Mouse (Mus musculus) thymus, adult 2 months (tissue): ENCODE data around the gene Nup85. TPM values are rescaled to one million over a fixed set of nuclear protein-coding genes. Genes with fewer than 3 reads are reported as not detected.

Source experiments
- DNase-seq: peaks from one replicate; pipeline ENCODE4 v3.0.0; 2021
- H3K27ac ChIP-seq: fragments of 200-500 bp; 2 replicates; pipeline ENCODE4 v1.5.1; 2012; ENCODE audit warnings: low read length, control low read depth; ENCODE audit not compliant: control insufficient read depth, insufficient read depth
- H3K27me3 ChIP-seq: fragments of 200-500 bp; 2 replicates; pipeline ENCODE4 v1.6.1; 2012; ENCODE audit warnings: mild to moderate bottlenecking, low read length, moderate library complexity, mixed read lengths; ENCODE audit not compliant: control insufficient read depth, insufficient read depth
- H3K36me3 ChIP-seq: fragments of 200-500 bp; 2 replicates; pipeline ENCODE4 v1.6.1; 2012; ENCODE audit warnings: mild to moderate bottlenecking, low read length, moderate library complexity; ENCODE audit not compliant: control insufficient read depth, insufficient read depth
- H3K4me1 ChIP-seq: fragments of 200-500 bp; replicated peaks from 2 replicates; pipeline ENCODE4 v1.6.1; 2012; ENCODE audit warnings: low read length; ENCODE audit not compliant: control insufficient read depth, insufficient read depth
- H3K4me3 ChIP-seq: fragments of 200-500 bp; 2 replicates; pipeline ENCODE4 v1.5.1; 2012; ENCODE audit warnings: mild to moderate bottlenecking, low read length, control low read depth, moderate library complexity; ENCODE audit not compliant: control insufficient read depth, insufficient read depth
- CTCF ChIP-seq: fragments of 200-500 bp; IDR thresholded peaks from 2 replicates; pipeline ENCODE4 v1.5.1; 2012; ENCODE audit warnings: mild to moderate bottlenecking, control low read depth, low read length, moderate library complexity, borderline replicate concordance; ENCODE audit not compliant: control insufficient read depth, poor library complexity, insufficient read depth; ENCODE audit errors: extremely low read depth
- POLR2A ChIP-seq: fragments of 200-500 bp; IDR thresholded peaks from 2 replicates; pipeline ENCODE4 v1.6.1; 2012; ENCODE audit warnings: mild to moderate bottlenecking, low read length, control low read depth, moderate library complexity; ENCODE audit not compliant: control insufficient read depth, poor library complexity, insufficient read depth; ENCODE audit errors: extremely low read depth
- WGBS: fragments of 180-500 bp; shearing (Covaris S2); methylation state at CpG from one replicate; pipeline ENCODE4 v1.1.7; 2018; 5-methylcytosine and 5-hydroxymethylcytosine counted together
- polyA plus RNA-seq: library from polyadenylated mRNA; depleted of rRNA; stranded (reverse); fragments of >200 nt; gene quantifications from 2 replicates; pipeline ENCODE4 v1.2.3, GENCODE M21; 2012

Gene Nup85
- polyA plus RNA-seq, 1 experiment = 136 TPM

GRCm38 (mm10) chr11:115603128-115603475 is 38.9 kb downstream of the Nup85 start:
- peak overlapping the region; percentile 55 for H3K27ac ChIP-seq
- DNase-seq = no peak
- H3K27me3 ChIP-seq = no peaks in the 10 kb centered on the region
- TF ChIP-seq CTCF = no peak
- peak overlapping the region; percentile 62 for H3K4me3 ChIP-seq
- peaks cover 21% of the 10 kb centered on the region for H3K4me1 ChIP-seq
- WGBS = 4% methylated on average over 15 of the region's 15 CpGs
- peaks cover 11% of the 10 kb centered on the region for H3K36me3 ChIP-seq

- Histone ChIP-seq H3K4me1 (peaks cover 21% of the 10 kb centered on the region), H3K27me3 (no peaks in the 10 kb centered on the region), H3K4me3 (peak within 1 kb of the TSS; percentile 62), H3K36me3 (peaks cover 17% of the 10 kb centered on the region), H3K27ac (peak within 1 kb of the TSS; percentile 61)
- TF ChIP-seq POLR2A (peak; percentile 64; the same call in 1 of the 2 replicates), CTCF (peak; percentile 4; the same call in 1 of the 2 replicates)
- peak; percentile 91 for DNase-seq
- WGBS = under 1% methylated on average over 92 of the region's 93 CpGs
Observed at GRCm38 (mm10) chr11:115603476-115604303, 39.5 kb downstream of the Nup85 start, which contains the start of the genes Mrps7 and Gga3. Mrps7 (plus strand) TSS chr11:115603925. Gga3 (minus strand) TSS chr11:115604051.

DNA sequence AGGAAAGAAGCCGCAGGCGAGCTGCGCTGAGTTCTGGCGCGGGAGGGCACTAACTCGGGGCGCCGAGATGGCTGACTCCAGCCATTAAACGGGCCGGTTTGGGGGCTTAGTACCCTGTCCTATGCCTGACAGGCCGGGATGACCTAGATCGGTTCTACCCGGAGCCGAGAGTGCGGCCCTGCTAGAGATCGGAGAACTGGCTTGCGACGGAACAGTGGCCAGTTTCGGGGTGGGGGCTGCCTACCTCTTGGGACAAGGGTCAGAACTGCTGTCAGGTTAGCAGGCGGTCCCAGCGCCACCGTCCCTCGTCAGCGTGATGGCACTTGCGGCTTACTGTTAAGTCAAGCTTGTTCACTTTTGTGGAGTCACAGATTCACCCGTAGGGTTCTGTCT is 40.1 kb downstream of the Nup85 start:
- under 1% methylated on average over 26 of the region's 26 CpGs for WGBS
- H3K36me3 ChIP-seq = peaks cover 22% of the 10 kb centered on the region
- DNase-seq = no peak

DNA sequence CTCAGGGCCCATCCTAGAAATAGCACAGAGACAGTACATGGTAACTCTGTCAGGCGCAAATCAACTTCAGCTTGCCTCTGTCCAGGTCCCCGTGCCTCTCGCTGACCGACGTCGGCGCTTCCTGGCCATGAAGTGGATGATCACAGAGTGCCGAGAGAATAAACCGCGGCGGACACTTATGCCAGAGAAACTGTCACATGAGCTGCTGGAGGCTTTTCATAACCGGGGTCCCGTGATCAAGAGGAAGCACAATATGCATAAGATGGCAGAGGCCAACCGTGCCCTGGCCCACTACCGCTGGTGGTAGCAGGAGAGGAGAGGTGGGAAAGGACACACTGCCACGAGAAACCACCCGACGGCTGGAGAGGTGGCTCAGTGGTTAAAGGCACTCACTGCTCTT is 42.5 kb downstream of the Nup85 start:
- Histone ChIP-seq H3K36me3 (peaks cover 22% of the 10 kb centered on the region), H3K27ac (no peak overlapping the region), H3K4me3 (no peak overlapping the region), H3K27me3 (no peaks in the 10 kb centered on the region), H3K4me1 (peaks cover 19% of the 10 kb centered on the region)
- 95% methylated on average over 18 of the region's 18 CpGs for WGBS
- DNase-seq = no peak
- TF ChIP-seq POLR2A = no peak
- TF ChIP-seq CTCF = no peak

More for the DNA sequence above, 40.1 kb downstream of the Nup85 start:
- no peak for TF ChIP-seq CTCF
- no peak for TF ChIP-seq POLR2A
- no peaks in the 10 kb centered on the region for H3K27me3 ChIP-seq
- peaks cover 21% of the 10 kb centered on the region for H3K4me1 ChIP-seq
- H3K27ac ChIP-seq = no peak overlapping the region
- peak overlapping the region; percentile 62 for H3K4me3 ChIP-seq

- DNase-seq = no peak
- TF ChIP-seq POLR2A = no peak
- TF ChIP-seq CTCF = no peak
- H3K36me3 ChIP-seq = peaks cover 22% of the 10 kb centered on the region
- no peaks in the 10 kb centered on the region for H3K27me3 ChIP-seq
- no peak overlapping the region for H3K27ac ChIP-seq
- 95% methylated on average over 23 of the region's 23 CpGs for WGBS
- H3K4me3 ChIP-seq = no peak overlapping the region
- H3K4me1 ChIP-seq = peaks cover 19% of the 10 kb centered on the region
Observed at GRCm38 (mm10) chr11:115608421-115609399, 44.5 kb downstream of the Nup85 start.

DNA sequence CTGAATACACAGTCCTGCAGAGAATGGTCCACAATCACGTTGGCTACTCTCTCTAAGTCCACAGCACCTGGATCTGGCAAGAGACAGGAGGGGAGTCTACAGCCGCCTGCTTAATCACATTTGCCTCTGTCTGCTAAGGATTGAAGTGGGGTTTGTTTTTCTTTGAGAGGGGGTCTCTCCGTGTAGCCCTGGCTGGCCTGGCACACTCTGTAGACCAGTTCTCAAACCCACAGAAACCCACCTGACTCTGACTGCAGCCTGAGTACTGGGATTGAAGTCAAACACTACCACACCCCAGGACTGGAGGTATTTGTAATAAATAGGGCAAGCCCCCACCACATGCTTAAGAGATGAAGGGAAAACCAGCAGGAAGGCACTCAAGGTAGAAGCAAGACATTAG is 45.3 kb downstream of the Nup85 start:
- Histone ChIP-seq H3K4me1 (peaks cover 22% of the 10 kb centered on the region), H3K36me3 (peaks cover 22% of the 10 kb centered on the region), H3K27ac (no peak overlapping the region), H3K27me3 (no peaks in the 10 kb centered on the region), H3K4me3 (no peak overlapping the region)
- no peak for TF ChIP-seq POLR2A
- no peak for TF ChIP-seq CTCF
- 94% methylated on average over 3 of the region's 3 CpGs for WGBS
- no peak for DNase-seq
